Mouse (Mus musculus) spleen, adult 2 months (tissue): Measurements from ENCODE around the gene Cpsf4. TPM values are rescaled to one million over a fixed set of nuclear protein-coding genes. Genes with fewer than 3 reads are reported as not detected.
A peak's percentile ranks its signal among the peaks of the same experiment; 100 is the strongest.

Experiments
- DNase-seq, 2 experiments: peaks; one replicate each; pipeline versions ENCODE4 v3.0.0 to v3.0.0-alpha.2; 2012 to 2021; ENCODE audit warnings: low spot score in 2 of 2, low read depth in 1 of 2
- H3K27ac ChIP-seq: fragments of 200-500 bp; 2 replicates; pipeline ENCODE4 v1.5.1; 2012; ENCODE audit warnings: low read length, inconsistent platforms; ENCODE audit not compliant: insufficient read depth
- H3K27me3 ChIP-seq: fragments of 200-500 bp; 2 replicates; pipeline ENCODE4 v1.6.1; 2012; ENCODE audit warnings: mild to moderate bottlenecking, moderate library complexity, low read length, inconsistent platforms; ENCODE audit not compliant: control insufficient read depth, insufficient read depth
- H3K36me3 ChIP-seq: fragments of 200-500 bp; 2 replicates; pipeline ENCODE4 v1.6.1; 2012; ENCODE audit warnings: mild to moderate bottlenecking, low read length, inconsistent platforms; ENCODE audit not compliant: control insufficient read depth, insufficient read depth
- H3K4me1 ChIP-seq: fragments of 200-500 bp; 2 replicates; pipeline ENCODE4 v1.6.1; 2011; ENCODE audit warnings: inconsistent platforms; ENCODE audit not compliant: control insufficient read depth, insufficient read depth, insufficient read length
- H3K4me3 ChIP-seq: fragments of 200-500 bp; 2 replicates; pipeline ENCODE4 v1.5.1; 2011; ENCODE audit warnings: mild to moderate bottlenecking, inconsistent platforms; ENCODE audit not compliant: insufficient read depth, insufficient read length; ENCODE audit errors: extremely low read depth
- CTCF ChIP-seq: fragments of 200-500 bp; IDR thresholded peaks from 2 replicates; pipeline ENCODE4 v1.5.1; 2011; ENCODE audit warnings: mild to moderate bottlenecking, inconsistent platforms; ENCODE audit not compliant: insufficient read depth, insufficient read length, insufficient replicate concordance; ENCODE audit errors: extremely low read depth
- POLR2A ChIP-seq: fragments of 200-500 bp; IDR thresholded peaks from 2 replicates; pipeline ENCODE4 v1.6.1; 2011; ENCODE audit warnings: low read depth, low read length, inconsistent platforms
- WGBS: fragments of 180-500 bp; shearing (Covaris S2); methylation state at CpG from one replicate; pipeline ENCODE4 v1.1.7; 2018; 5-methylcytosine and 5-hydroxymethylcytosine counted together
- polyA plus RNA-seq: library from polyadenylated mRNA; depleted of rRNA; stranded (reverse); fragments of >200 nt; gene quantifications from 2 replicates; pipeline ENCODE4 v1.2.3, GENCODE M21; 2012

Cpsf4 gene
- polyA plus RNA-seq, 1 experiment: 25.5 TPM

GRCm38 (mm10) chr5:145178461-145178980 lies 11.5 kb downstream of the Cpsf4 start:
- DNase-seq: no peak
- Histone ChIP-seq H3K36me3 (peaks cover 47% of the 10 kb centered on the region), H3K4me1 (no peaks in the 10 kb centered on the region), H3K27me3 (no peaks in the 10 kb centered on the region), H3K4me3 (no peak overlapping the region), H3K27ac (no peak overlapping the region)
- 82% methylated on average over 18 of the region's 18 CpGs for WGBS
- TF ChIP-seq CTCF (no peak), POLR2A (no peak)

DNA sequence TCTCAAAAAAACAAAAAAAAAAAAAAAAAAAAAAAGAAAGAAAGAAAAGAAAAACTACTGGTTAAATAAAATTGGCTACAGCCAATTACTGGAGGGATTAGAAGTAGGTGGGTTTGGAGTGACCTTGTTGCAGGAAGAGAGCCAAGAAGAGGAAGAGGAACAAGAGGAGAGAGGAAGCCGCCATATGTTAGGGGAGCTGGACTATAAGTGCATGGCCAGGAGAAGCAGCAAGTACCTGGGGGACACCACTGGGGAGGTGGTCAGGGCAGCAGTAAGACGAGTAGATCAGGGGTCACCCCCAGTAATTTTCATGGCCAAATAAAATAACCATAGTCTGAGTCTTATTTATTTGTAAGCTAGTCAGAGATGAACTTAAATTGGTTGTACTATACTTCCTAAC lies 18.2 kb downstream of the Cpsf4 start:
- H3K4me3 ChIP-seq: no peak overlapping the region
- DNase-seq: no peak
- H3K27ac ChIP-seq: no peak overlapping the region
- peaks cover 48% of the 10 kb centered on the region for H3K36me3 ChIP-seq
- TF ChIP-seq POLR2A (no peak), CTCF (no peak)
- no peaks in the 10 kb centered on the region for H3K27me3 ChIP-seq
- 86% methylated on average over 2 of the region's 2 CpGs for WGBS
- H3K4me1 ChIP-seq: no peaks in the 10 kb centered on the region

- Histone ChIP-seq H3K4me1 (no peaks in the 10 kb centered on the region; the same call in 1 of the 2 replicates), H3K4me3 (no peak overlapping the region), H3K27me3 (no peaks in the 10 kb centered on the region), H3K36me3 (peaks cover 25% of the 10 kb centered on the region), H3K27ac (no peak overlapping the region)
- 87% methylated on average over 6 of the region's 6 CpGs for WGBS
- no peak for TF ChIP-seq CTCF
- no peak for TF ChIP-seq POLR2A
- no peak for DNase-seq
Observed at GRCm38 (mm10) chr5:145189416-145189815, 22.4 kb downstream of the Cpsf4 start.

GRCm38 (mm10) chr5:145190373-145190772 lies 23.4 kb downstream of the Cpsf4 start:
- no peak overlapping the region for H3K27ac ChIP-seq
- DNase-seq: no peak
- peaks cover 22% of the 10 kb centered on the region for H3K36me3 ChIP-seq
- WGBS: 29% methylated on average over 5 of the region's 5 CpGs
- no peaks in the 10 kb centered on the region; the same call in 1 of the 2 replicates for H3K4me1 ChIP-seq
- no peaks in the 10 kb centered on the region for H3K27me3 ChIP-seq
- TF ChIP-seq POLR2A (no peak), CTCF (no peak)
- H3K4me3 ChIP-seq: peak overlapping the region; percentile 71; the same call in 1 of the 2 replicates

- DNase-seq: peak; percentile 67 to 91
- Histone ChIP-seq H3K27ac (peak overlapping the region; percentile 75), H3K4me3 (peak overlapping the region; percentile 71), H3K36me3 (peaks cover 22% of the 10 kb centered on the region), H3K4me1 (no peaks in the 10 kb centered on the region; the same call in 1 of the 2 replicates), H3K27me3 (no peaks in the 10 kb centered on the region)
- under 1% methylated on average over 41 of the region's 41 CpGs for WGBS
- TF ChIP-seq CTCF (no peak), POLR2A (peak; percentile 58; the same call in 1 of the 2 replicates)
Observed at GRCm38 (mm10) chr5:145190875-145191798, 24.1 kb downstream of the Cpsf4 start.

- H3K4me1 ChIP-seq: no peaks in the 10 kb centered on the region; the same call in 1 of the 2 replicates
- H3K27me3 ChIP-seq: no peaks in the 10 kb centered on the region
- peak within 1 kb of the TSS; percentile 71 for H3K4me3 ChIP-seq
- no peak for DNase-seq
- H3K27ac ChIP-seq: peak within 1 kb of the TSS; percentile 75
- WGBS: 93% methylated on average over 2 of the region's 2 CpGs
- TF ChIP-seq CTCF (no peak), POLR2A (no peak)
- H3K36me3 ChIP-seq: peaks cover 14% of the 10 kb centered on the region
Observed at GRCm38 (mm10) chr5:145191962-145192361, 24.9 kb downstream of the Cpsf4 start, which contains the start of gene Atp5j2. Atp5j2 (minus strand) TSS chr5:145192062.

DNA sequence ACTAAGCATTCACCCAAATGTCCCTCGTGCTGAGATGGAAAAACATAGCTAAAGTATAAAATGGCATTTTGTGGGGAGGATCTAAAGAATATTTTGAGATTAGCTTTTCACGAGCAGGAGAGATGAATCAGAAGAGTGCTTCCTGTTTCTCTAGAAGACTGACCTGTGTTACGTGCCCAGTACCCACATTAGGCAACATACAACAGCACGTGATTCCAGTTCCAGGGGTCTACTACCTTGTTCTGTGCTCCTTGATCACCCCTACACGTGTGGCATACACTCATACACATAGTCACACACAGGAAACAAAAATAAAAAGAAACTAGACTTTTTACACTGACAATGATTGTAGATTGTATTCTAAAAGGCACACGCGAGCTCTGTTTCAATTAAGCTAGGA lies 33.4 kb downstream of the Cpsf4 start:
- 60% methylated on average over 7 of the region's 7 CpGs for WGBS
- no peak for DNase-seq
- Histone ChIP-seq H3K27ac (no peak overlapping the region), H3K27me3 (no peaks in the 10 kb centered on the region), H3K4me3 (no peak overlapping the region), H3K36me3 (peaks cover 14% of the 10 kb centered on the region), H3K4me1 (peaks cover 6% of the 10 kb centered on the region)
- TF ChIP-seq CTCF (no peak), POLR2A (no peak)
